Mouse (Mus musculus) lung, postnatal 0 days (tissue): Measurements from ENCODE around the gene Mtfmt.

ENCODE experiments used
- CTCF ChIP-seq: IDR thresholded peaks from 2 replicates; pipeline ENCODE4 v1.5.1; 2016; ENCODE audit warnings: antibody characterized with exemption, mild to moderate bottlenecking
- EP300 ChIP-seq: IDR thresholded peaks from 2 replicates; pipeline ENCODE4 v1.6.1; 2016; ENCODE audit warnings: antibody characterized with exemption, mild to moderate bottlenecking, control low read depth

DNA sequence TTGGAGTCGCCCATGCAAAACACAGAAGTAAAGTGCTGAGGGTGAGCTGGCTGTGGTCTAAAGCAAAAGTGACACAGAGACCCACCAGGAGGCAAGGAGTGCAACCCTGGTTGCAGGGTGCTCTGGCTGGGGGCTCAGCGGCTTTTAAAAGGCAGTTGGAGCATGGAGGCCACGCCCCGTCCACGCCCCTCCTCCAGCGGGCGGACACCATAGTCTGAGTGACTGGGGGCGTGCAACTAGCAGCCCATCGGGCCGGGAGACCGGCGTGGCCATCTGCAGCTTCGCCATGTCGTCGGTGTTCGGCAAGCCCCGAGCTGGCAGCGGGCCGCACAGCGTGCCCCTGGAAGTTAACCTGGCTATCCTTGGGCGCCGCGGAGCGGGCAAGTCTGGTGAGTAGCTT, 37.3 kb upstream of the Mtfmt start, which contains the start of gene Rasl12:
- TF ChIP-seq CTCF: no peak
- no peak for TF ChIP-seq EP300
